Mouse (Mus musculus) inflammation-experienced regulatory T-cells, adult 6 months (primary cell): ENCODE results near the gene Atic. TPM values are rescaled to one million over a fixed set of nuclear protein-coding genes. Genes with fewer than 3 reads are reported as not detected.

Experiments used
- ATAC-seq: one replicate; pipeline ENCODE4 v1.8.0; 2017
- polyA plus RNA-seq, 3 experiments: library from polyadenylated mRNA; unstranded; fragments of 100-300 nt; shearing (Covaris generic); gene quantifications; one replicate each; pipeline ENCODE4 v1.2.1; 2017

Gene Atic
- 10 to 100 TPM; 39.5 to 75.7 (median 60.7) TPM for polyA plus RNA-seq

- peak; percentile 96 for ATAC-seq
Measured at GRCm38 (mm10) chr1:71556688-71557612, at the start of gene Atic. Gene Atic (plus strand): TSS chr1:71557150.

DNA sequence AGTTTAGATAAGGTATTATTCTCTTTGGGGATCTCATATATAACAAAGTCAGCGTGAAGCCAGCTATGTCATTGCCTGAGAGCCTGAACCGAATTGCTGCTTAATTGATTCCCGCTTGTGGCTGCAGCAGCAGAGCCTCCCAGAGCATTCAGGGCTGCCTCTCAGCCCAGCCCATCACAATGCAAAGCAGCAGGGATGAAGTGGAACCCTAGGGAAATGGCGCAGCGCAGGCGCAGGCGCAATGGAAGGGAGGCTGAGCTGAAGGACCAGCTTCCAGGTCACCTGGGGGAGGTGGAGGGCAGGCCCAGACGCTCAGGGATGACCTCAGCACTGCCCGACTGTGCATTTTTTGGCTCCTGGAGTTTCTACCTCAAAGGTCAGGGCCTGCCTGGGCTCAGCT is 49.7 kb upstream of the Atic start:
- ATAC-seq, result no peak

GRCm38 (mm10) chr1:71515041-71515440 is 41.9 kb upstream of the Atic start:
- no peak for ATAC-seq

- ATAC-seq, result no peak
Measured at GRCm38 (mm10) chr1:71528808-71529648, 27.9 kb upstream of the Atic start.

- no peak for ATAC-seq
Measured at GRCm38 (mm10) chr1:71530779-71531178, 26.2 kb upstream of the Atic start.

GRCm38 (mm10) chr1:71531653-71532052 is 25.3 kb upstream of the Atic start:
- ATAC-seq, result no peak

DNA sequence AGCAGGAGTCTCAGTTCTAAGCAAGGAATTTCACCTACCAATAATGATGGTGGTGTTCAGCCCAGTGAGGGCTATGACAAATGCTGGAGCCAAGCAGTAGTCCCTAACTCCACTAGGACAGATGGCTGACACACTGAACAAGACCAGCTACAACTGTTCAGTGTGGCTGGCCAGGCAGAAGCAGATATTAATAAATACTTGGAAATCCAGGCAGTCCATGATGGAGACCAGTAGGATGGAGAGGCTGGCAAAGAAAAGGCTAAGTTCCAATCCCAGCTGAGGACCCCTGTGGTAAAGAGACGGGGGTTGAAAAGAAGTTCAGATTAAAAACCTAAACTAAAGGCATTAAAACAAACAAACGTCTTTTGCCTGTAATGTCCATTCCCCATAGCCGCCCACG is 17.3 kb upstream of the Atic start:
- no peak for ATAC-seq

- ATAC-seq, result no peak
Measured at GRCm38 (mm10) chr1:71540437-71540836, 16.5 kb upstream of the Atic start.

DNA sequence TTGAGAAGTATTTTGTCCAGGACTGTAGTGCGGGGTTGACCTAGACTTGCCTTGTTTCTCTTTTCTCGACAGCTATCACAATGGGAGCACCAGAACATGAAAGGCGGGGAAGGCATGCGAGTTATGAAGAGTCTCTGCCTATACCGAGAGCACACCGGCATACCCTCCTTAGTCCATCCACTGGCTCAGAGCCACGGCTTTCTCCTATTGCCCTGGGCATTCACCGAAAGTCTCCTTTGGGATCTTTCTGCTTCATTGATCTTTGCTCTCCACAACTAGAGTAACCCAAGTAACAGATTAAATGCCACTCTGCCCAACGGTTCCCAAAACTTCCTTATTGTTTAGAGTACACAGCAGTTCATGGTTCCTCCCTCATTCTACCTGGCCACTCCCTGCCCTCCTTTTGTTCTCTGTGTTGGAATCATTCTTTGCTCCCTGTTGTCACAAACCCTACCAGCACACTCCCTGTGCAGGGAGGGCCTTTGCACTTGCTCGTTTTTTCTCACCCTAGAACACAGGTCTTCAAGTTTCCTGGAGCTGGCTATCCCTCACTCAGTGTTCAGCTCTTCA is 6.2 kb upstream of the Atic start:
- no peak for ATAC-seq

DNA sequence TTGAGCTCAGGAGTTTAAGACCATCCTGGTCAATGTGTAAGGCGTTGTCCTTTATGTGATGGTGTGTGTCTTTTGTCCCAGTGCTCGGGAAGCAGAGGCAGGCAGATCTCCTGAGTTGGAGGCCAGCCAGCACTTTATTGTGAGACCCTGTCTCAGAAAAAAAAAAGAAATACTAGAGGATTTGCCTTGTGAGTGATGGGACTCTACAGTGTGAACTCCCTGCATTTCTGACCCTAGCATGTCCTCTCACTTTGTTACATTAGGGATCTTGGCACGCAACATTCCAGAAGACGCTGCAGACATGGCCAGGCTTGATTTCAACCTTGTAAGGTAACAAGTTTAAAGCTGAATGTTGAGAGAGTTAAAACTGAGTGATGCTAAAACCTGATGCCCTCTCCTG is 3.7 kb downstream of the Atic start:
- no peak for ATAC-seq

- ATAC-seq, result no peak
Measured at GRCm38 (mm10) chr1:71564291-71564690, 7.3 kb downstream of the Atic start.

DNA sequence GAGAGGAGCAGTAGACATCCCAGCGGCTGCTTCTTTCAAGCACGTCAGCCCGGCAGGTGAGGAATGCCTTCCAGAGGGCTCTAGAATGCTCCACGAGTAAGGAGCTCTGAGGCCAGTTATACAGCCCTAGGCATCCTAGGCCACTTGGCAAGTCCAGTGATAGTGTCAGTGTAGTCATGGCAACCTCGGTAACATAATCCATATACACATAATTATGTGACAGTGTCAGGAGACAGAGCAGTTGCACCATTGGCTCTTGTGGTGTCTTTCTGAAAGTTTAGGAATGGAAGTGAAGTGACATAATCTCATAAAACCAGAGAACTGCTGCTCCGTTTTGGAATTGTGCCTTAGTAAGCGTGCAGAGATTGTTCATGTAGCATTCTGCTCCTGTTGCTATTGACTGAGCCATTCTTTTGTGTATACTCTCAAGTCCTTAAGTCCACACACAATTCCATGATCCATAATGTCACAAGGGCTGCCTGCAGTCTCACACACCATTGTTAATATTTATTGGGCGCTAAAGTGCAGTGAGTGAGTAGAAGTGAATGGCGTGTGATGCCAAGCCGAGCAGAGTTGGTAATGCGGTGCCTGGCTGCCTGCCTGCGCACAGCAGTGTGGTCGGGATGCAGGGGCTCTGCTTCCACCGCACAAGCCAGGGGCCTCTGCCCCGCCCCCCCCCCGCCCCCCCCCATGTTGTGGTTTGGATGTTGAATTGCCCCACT is 11.1 kb downstream of the Atic start:
- ATAC-seq, result no peak

DNA sequence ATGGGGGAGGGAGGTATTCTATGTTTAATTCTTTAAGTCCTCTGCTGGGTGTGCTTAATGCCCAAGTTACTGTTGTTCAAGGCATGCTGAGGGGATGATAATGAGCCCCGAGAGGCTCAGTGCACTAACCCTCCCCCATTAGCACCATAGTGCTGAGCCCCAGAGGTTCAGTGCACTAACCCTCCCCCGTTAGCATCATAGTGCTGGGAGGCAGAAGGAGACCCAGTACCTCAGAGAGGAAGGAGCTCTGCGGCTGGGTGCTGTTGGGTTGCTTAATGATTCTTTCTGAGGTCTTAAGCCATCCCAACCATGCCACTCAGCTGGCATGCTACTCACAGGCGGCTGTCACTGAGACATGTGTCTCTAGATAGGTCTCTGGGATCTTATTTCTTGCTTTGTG is 13.2 kb downstream of the Atic start:
- no peak for ATAC-seq

DNA sequence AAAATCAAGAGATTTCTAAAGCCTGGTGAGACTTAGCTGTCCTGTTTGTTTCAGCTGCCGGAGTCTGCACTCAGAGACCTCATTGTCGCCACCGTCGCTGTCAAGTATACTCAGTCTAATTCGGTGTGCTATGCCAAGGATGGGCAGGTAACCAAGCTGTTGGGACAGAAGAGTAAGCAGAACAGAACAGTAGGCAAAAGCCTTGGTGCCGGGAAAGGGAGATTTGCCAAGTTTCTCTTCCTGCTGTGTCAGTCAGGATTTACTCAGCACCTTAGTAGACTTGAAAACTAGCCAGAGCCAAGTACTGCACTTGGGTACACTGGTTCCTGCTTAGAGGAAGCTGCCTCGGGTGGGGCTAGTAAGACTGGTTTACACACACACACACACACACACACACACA is 19.0 kb downstream of the Atic start:
- no peak for ATAC-seq

DNA sequence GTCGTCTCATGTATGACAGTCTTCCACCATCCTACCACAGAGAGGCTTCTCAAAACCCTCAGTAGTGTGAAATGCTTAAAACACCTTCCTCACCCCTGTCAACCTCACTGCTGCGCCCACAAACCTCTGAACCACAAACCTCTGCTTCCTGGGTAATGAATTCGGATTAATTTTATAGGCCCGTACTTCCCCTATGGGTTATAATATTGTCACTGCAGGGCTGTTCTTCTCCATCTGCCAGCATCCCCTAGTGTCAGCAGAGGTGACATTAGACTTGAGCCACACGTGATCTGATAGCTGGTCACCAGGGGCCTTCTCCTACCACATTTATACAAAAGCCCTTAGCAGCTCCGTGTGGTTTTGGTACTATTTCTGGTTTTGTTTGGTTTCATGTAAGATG is 19.9 kb downstream of the Atic start:
- no peak for ATAC-seq

- ATAC-seq, result no peak
Measured at GRCm38 (mm10) chr1:71579526-71579925, 22.6 kb downstream of the Atic start.

GRCm38 (mm10) chr1:71580408-71580807 is 23.5 kb downstream of the Atic start:
- no peak for ATAC-seq

DNA sequence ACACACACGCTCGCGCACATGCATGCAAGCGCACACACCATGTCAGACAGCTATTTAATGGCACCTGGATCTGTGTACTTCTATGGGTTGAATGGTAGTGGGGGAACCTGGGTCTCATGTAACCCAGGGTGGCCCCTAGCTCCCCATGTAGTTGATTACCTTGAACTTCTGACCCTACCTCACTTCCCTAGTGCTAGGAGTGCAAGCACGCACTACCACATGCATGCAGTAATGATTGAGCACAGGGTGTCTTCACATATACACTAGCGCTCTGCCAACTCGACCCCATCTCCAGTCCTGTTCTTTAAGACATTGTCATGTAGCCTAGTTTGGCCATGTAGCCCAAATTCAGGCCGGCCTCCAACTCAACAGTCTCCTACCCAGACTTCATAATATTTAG is 26.4 kb downstream of the Atic start:
- ATAC-seq, result no peak

- no peak for ATAC-seq
Measured at GRCm38 (mm10) chr1:71583900-71584299, 26.9 kb downstream of the Atic start.

DNA sequence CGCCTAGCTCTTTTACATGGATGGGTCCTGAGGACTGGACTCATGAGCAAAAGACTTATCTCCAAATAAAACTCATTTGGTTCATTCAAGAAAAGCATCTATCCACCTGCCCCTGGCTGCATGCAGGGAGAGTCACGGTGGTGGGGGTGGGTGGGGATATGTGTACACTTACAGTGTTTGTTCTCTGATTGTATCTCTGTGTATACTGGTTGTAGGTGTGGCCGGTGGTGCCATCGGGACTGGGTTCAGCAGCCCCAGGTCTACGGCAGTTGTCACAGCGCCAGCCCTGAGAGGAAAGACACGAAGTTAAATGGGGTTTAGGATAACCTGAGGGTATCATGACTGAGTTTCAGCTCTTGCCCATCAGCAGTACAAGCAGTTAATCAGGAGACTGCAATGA is 29.7 kb downstream of the Atic start:
- no peak for ATAC-seq

GRCm38 (mm10) chr1:71590038-71590437 is 33.1 kb downstream of the Atic start:
- no peak for ATAC-seq

DNA sequence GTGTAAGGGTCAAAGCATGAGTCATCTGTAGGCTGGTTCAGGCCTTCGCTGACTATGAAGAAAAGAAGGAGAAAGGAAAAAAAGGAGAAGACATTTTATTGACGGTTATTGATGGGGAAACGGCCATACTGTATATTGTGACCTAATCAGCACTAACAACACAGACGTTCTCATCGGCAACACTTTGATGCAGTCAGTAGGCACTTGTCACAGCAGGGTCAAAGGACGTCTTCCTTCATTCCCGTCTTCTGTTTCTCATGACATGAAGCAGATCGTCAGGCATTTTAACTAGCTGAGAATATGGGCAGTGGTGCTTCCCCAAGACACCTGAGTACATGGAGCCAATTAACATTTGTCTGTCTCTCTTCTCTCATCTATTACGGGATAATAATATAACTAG is 36.2 kb downstream of the Atic start:
- ATAC-seq, result no peak

GRCm38 (mm10) chr1:71594268-71594667 is 37.3 kb downstream of the Atic start:
- no peak for ATAC-seq
